Mouse (Mus musculus) heart, postnatal 0 days (tissue): Measurements from ENCODE around the gene Chchd4. TPM values are rescaled to one million over a fixed set of nuclear protein-coding genes. Genes with fewer than 3 reads are reported as not detected.
A peak's percentile ranks its signal among the peaks of the same experiment; 100 is the strongest.

ENCODE experiments used
- ATAC-seq: fragments of 200-750 bp; cut with Nextera tagmentation; 2 replicates; pipeline ENCODE4 v1.8.0; 2017; ENCODE audit warnings: low read depth, moderate number of reproducible peaks, moderate library complexity; ENCODE audit not compliant: insufficient read depth
- DNase-seq: peaks from one replicate; pipeline ENCODE4 v3.0.0-alpha.2; 2016; ENCODE audit warnings: low spot score
- H3K27ac ChIP-seq: fragments of 300-500 bp; sonication (generic); 2 replicates; pipeline ENCODE4 v1.5.1; 2014; ENCODE audit warnings: low read depth, mild to moderate bottlenecking
- H3K27me3 ChIP-seq: fragments of 300-500 bp; sonication (generic); 2 replicates; pipeline ENCODE4 v1.6.1; 2014; ENCODE audit warnings: low read length, mixed read lengths; ENCODE audit not compliant: control insufficient read depth, insufficient read depth
- H3K36me3 ChIP-seq: fragments of 300-500 bp; sonication (generic); replicated peaks from 2 replicates; pipeline ENCODE4 v1.6.1; 2014; ENCODE audit warnings: low read length, mixed read lengths; ENCODE audit not compliant: control insufficient read depth, insufficient read depth
- H3K4me1 ChIP-seq: fragments of 300-500 bp; sonication (generic); 2 replicates; pipeline ENCODE4 v1.6.1; 2014; ENCODE audit warnings: antibody characterized with exemption; ENCODE audit not compliant: control insufficient read depth, insufficient read depth
- H3K4me2 ChIP-seq: fragments of 300-500 bp; sonication (generic); 2 replicates; pipeline ENCODE4 v1.6.1; 2014; ENCODE audit warnings: low read depth, mild to moderate bottlenecking, low read length, moderate library complexity
- H3K4me3 ChIP-seq: fragments of 300-500 bp; sonication (generic); 2 replicates; pipeline ENCODE4 v1.5.1; 2014; ENCODE audit warnings: low read depth, low read length
- H3K9ac ChIP-seq: fragments of 300-500 bp; sonication (generic); replicated peaks from 2 replicates; pipeline ENCODE4 v1.6.1; 2014; ENCODE audit warnings: low read depth, low read length, mixed read lengths
- H3K9me3 ChIP-seq: fragments of 300-500 bp; sonication (generic); replicated peaks from 2 replicates; pipeline ENCODE4 v1.6.1; 2016; ENCODE audit warnings: low read length; ENCODE audit not compliant: control insufficient read depth
- CTCF ChIP-seq: IDR thresholded peaks from 2 replicates; pipeline ENCODE4 v1.5.1; 2016; ENCODE audit warnings: antibody characterized with exemption, control low read depth, low read depth
- EP300 ChIP-seq: IDR thresholded peaks from 2 replicates; pipeline ENCODE4 v1.6.1; 2016; ENCODE audit warnings: antibody characterized with exemption, low read depth
- WGBS: fragments of 180-500 bp; shearing (Covaris S2); extraction: QIAGEN DNeasy Blood & Tissue Kit; methylation state at CpG from one replicate; pipeline ENCODE4 v1.1.7; 2014; 5-methylcytosine and 5-hydroxymethylcytosine counted together
- polyA plus RNA-seq: library from polyadenylated mRNA; unstranded; fragments of >200 nt; fragmentation: Nextera tagmentation; extraction: Ambion mirVana; gene quantifications from 2 replicates; pipeline ENCODE4 v1.2.1, GENCODE M21; 2015
- total RNA-seq: library from RNA; depleted of rRNA; stranded (reverse); fragments of >200 nt; gene quantifications from 2 replicates; pipeline ENCODE4 v1.2.3, GENCODE M21; 2014; ENCODE audit warnings: low replicate concordance; rRNA removed

Chchd4 gene
- total and polyA plus RNA-seq, 2 experiments from 2014 or later, result 25.4 to 30.9 TPM

GRCm38 (mm10) chr6:91414890-91415289 is 58.5 kb downstream of the Chchd4 start:
- peak; percentile 66 for TF ChIP-seq CTCF
- TF ChIP-seq EP300, result no peak
- H3K4me1 ChIP-seq, result peaks cover under 1% of the 10 kb centered on the region; the same call in 1 of the 2 replicates
- H3K27ac ChIP-seq, result no peak overlapping the region
- H3K27me3 ChIP-seq, result peaks cover 76% of the 10 kb centered on the region
- H3K9me3 ChIP-seq, result no peaks in the 10 kb centered on the region
- H3K4me2 ChIP-seq, result no peak overlapping the region
- no peak overlapping the region for H3K4me3 ChIP-seq
- DNase-seq (peak; percentile 46), ATAC-seq (no peak)
- H3K36me3 ChIP-seq, result no peaks in the 10 kb centered on the region
- 0% methylated on average over 4 of the region's 4 CpGs for WGBS
- no peak overlapping the region for H3K9ac ChIP-seq

Other genes with a start within 250 kb of the Chchd4 start
- gene Wnt7a, start 62.2 kb downstream of the Chchd4 start, total RNA-seq, result not detected in 2 replicates
- not detected in 2 replicates for gene Wnt7a, start 62.2 kb downstream of the Chchd4 start, polyA plus RNA-seq
- gene Tmem43, start 157 bp upstream of the Chchd4 start, total RNA-seq, result 41.3 and 43.9 TPM in 2 replicates
- 16.9 and 18.8 TPM in 2 replicates for gene Tmem43, start 157 bp upstream of the Chchd4 start, polyA plus RNA-seq
- 5.7 and 7.7 TPM in 2 replicates for gene Xpc, start 42.3 kb upstream of the Chchd4 start, total RNA-seq
- 9.8 and 11.3 TPM in 2 replicates for gene Xpc, start 42.3 kb upstream of the Chchd4 start, polyA plus RNA-seq
- 32.1 and 42.8 TPM in 2 replicates for gene Lsm3, start 42.4 kb upstream of the Chchd4 start, total RNA-seq
- gene Lsm3, start 42.4 kb upstream of the Chchd4 start, polyA plus RNA-seq, result 145 and 151 TPM in 2 replicates
- 95.3 and 149 TPM in 2 replicates for gene Slc6a6, start 210.5 kb upstream of the Chchd4 start, total RNA-seq
- 87.4 and 116 TPM in 2 replicates for gene Slc6a6, start 210.5 kb upstream of the Chchd4 start, polyA plus RNA-seq